Mouse (Mus musculus): ENCODE results near the gene Tmem108.
A peak's percentile ranks its signal among the peaks of the same experiment; 100 is the strongest.

Gene Tmem108

GRCm38 (mm10) chr9:103498699-103499098 lies 262.9 kb downstream of the Tmem108 start:
- no peak for DNase-seq (ENCODE audit: low spot score)

GRCm38 (mm10) chr9:103495391-103495790 lies 266.2 kb downstream of the Tmem108 start:
- DNase-seq (ENCODE audit: low spot score), result no peak

DNA sequence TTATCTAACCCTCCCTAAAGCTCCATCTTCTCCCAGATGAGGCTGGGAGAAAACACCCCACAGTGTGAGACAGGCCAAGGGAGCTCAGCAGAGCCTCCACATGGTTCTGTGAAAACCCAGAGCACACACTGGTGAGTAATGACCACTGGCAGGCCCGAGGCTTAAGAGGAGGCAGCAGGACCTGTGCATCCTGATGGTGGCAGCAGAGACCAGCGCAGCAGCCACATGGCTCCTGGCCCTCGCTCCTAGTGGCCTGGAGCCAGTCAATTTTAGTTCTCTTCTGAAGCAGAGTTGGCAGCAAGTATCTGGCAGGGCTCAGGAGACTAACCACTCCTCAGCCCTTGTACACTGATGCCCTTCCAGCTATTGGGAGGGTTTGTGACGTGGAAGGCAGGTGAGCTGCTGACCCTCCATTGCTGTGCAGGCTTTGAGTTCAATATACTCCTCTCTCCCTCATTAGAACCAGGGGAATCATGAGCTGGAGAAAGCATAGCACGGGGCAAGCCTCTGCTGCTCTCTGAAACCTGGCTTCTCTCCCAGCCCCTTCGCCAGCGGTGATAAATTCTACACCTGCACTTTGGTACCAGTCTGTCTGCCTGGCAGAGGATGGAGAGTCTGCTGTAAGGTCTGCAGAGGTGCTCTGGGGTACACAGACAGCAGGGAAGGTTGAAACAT lies 267.2 kb downstream of the Tmem108 start:
- peak; percentile 76 for DNase-seq (ENCODE audit: low spot score)

- DNase-seq (ENCODE audit: low spot score), result no peak
These were observed 269.7 kb downstream of the Tmem108 start for GRCm38 (mm10) chr9:103491985-103492384.

GRCm38 (mm10) chr9:103490439-103490838 lies 271.2 kb downstream of the Tmem108 start:
- DNase-seq (ENCODE audit: low spot score), result peak; percentile 79

- DNase-seq (ENCODE audit: low spot score), result no peak
These were observed 271.8 kb downstream of the Tmem108 start for GRCm38 (mm10) chr9:103489883-103490282.

DNA sequence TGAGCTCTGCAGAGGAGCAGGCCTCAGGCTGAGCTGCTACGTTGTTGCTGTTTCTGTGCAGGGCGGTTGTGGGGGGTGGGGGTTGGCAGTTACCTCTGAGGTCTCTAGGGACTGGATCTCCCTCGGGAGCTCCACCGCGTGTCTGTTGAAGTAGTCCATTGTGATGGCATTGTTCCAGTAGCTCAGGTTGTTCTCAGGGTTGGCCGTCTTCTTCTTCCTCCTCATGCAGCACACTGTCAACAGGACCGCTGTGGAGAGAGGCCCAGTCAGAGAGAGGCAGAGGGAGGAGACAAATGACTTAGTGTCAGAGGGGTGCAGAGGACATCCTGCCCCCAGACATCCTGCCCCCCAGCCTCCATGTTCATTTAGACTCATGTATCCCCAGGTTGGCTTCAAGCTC lies 272.5 kb downstream of the Tmem108 start:
- DNase-seq (ENCODE audit: low spot score), result no peak

- no peak for DNase-seq (ENCODE audit: low spot score)
These were observed 275.4 kb downstream of the Tmem108 start for GRCm38 (mm10) chr9:103486262-103486661.

GRCm38 (mm10) chr9:103485606-103486005 lies 276.0 kb downstream of the Tmem108 start:
- DNase-seq (ENCODE audit: low spot score), result no peak

DNA sequence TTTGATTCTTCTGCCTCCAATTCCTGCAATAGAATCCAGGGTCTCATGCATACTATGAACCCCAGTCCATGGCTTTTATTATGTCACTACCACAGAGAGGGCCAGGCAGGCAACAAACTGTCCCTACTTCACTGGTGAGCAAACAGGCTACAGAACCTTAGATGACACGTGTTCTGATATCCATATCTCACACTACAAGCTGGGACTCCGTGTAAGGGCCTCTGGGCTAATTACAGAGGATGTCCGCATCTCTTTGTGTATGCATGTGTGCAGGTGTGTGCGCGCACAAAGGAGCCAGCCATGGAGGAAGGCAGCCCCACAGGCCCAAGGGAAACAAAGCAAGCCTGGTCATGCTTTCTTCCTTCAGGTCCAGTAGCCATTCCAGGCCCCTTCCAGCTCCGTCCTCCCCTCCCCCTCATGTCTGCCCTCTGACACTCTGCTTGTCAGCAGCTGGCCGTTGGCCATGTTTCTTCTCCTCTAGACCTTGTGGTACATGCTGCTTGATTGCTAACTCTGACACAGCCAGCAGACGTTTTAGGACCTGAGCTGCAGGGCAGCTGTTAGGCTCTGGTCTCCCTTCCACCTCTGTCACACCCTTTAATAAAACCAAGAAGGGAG lies 280.9 kb downstream of the Tmem108 start:
- DNase-seq (ENCODE audit: low spot score), result peak; percentile 41

DNA sequence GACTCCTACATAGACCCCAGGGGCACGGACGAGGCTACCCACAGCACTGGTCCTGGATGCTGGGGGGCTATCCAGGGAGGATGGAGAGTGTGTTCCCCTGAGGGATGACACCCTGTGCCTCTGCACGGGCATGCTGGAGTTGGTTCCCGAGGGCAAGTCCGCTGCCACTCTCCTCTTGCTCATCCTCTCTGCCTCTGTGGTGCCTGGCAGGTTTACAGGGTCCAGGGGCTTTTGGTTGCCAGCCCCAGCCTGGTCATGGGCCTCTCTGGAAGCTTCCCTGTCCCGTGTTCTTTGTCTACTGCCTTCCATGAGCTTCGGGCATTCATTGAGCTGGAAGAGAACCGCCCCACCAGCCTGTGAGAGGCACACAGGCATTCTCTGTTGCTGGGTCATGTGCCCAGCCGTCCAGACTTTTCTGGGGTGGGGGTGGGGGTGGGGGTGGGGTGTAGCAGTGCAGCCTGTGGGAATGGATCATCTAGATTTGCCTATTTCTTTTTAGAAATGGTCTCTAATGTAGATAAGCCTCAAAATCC lies 281.5 kb downstream of the Tmem108 start, which contains the start of gene Bfsp2:
Gene Bfsp2, minus strand, starts transcription at position 377 of the 533 bp plus-strand sequence.
- DNase-seq (ENCODE audit: low spot score), result no peak

DNA sequence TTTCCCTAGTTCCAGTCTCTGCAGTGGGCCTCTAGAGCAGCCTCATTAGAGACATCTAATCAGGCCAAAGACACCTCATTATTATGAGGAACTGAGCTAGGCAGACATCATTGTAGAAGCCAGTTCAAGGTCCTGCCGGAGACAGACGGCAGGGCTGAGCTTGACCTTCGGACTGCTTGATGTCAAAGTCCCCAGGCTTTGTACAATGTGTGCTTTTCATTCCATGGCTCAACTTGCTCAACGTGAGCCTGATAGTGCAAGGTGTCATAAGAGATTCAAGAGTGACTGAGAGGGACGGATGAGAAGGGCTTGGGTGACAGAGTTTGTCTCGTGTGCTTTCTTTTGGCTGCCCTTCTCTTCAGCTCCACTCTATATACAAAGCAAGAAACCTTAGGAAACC lies 286.2 kb downstream of the Tmem108 start:
- no peak for DNase-seq (ENCODE audit: low spot score)

DNA sequence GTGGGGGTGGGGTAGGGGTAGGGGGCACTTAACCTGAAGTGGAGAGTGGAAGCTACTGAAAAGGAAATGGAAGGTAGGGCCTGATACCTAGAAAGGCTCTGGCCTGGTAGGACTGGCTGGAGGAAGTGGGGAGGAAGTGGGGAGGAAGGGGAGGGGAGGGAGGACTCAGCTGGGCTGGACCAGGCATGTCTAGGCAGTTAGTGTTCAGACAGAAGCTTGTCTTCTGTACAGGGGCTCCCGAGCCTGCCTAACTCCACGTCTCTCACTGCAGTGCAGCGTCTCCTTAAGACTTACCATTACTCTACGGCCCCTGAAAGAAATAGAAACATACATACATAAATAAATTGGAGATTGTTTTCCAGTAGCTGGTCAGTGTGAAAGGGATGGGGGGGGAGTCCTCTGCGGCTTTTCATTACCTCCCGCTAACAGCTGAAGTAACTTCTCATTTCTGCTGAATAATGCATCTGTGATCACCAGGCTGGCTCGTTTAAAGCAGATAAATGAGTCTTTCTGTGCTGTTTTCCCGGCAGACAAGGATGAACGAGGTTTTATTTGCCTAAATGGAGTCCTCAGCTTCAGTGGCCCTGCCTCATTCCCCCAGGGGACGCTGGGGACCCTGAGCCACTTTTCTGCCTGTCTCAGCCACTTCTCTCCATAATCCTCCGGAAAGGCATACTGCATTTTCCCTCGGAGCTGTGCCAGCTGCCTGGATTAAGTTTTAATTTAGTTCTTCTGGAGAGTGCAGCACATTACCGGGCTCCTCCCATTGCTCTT lies 287.5 kb downstream of the Tmem108 start:
- no peak for DNase-seq (ENCODE audit: low spot score)

- no peak for DNase-seq (ENCODE audit: low spot score)
These were observed 289.9 kb downstream of the Tmem108 start for GRCm38 (mm10) chr9:103471784-103472183.

GRCm38 (mm10) chr9:103469516-103469915 lies 292.1 kb downstream of the Tmem108 start:
- DNase-seq (ENCODE audit: low spot score), result no peak

DNA sequence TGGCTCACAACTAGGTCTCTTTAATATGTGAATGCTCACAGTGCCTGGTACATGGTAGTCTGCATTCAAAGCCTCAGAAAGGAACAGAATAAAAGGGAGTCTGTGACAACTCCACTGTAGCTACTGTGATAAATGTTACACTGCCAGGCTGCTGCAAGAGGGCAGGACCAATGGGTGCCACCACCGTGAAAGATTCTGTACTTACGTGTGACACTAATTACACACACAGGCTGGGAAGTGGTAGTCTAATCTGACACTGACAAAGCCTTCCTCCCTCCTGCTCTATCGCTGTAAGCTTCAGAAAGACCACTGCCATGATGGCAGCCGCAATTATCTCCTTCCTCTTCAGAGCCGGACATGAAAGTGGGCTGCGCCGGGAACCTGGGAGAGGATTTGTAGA lies 292.7 kb downstream of the Tmem108 start:
- DNase-seq (ENCODE audit: low spot score), result no peak

- peak; percentile 31 for DNase-seq (ENCODE audit: low spot score)
These were observed 295.9 kb downstream of the Tmem108 start for GRCm38 (mm10) chr9:103465711-103466220.

DNA sequence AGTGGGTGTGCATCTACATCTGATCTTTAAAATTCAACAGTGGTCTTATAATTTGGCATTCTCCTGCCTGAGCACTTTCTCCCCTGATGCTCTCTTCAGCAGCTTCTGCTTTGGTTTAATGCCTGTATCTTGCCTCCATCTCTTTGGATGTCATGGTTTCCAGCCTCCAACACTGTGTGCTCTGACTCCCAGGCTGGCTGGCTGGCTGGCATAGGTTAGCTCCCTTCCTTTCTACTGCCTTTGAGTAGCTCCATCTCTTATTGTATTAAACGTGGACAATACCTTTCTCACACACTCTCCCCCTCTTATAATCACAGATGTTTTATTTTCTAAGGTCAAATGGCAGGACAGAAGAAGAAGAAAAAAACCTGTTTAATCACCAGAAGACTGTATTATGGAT lies 296.3 kb downstream of the Tmem108 start:
- no peak for DNase-seq (ENCODE audit: low spot score)

GRCm38 (mm10) chr9:103463833-103464232 lies 297.8 kb downstream of the Tmem108 start:
- no peak for DNase-seq (ENCODE audit: low spot score)

- no peak for DNase-seq (ENCODE audit: low spot score)
These were observed 301.8 kb downstream of the Tmem108 start for GRCm38 (mm10) chr9:103459839-103460238.

DNA sequence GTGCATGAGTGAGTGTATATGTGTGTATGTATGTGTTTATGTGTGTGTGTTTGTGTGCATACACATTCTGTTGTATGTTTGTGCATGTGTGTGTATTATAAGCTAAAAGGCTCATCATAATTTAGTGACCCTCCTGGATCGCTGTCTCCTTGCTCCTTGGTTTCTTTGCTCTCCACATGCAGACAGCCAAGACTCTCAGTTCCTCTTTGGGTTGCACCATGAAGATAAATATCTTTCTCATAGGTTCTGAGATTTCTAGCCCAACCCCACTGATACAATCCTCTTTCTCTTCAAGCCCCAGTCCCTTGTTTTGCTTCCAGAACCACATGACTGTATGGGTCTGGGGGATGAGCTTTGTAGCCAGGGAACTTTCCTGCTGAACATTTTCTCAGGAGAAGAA lies 302.3 kb downstream of the Tmem108 start:
- no peak for DNase-seq (ENCODE audit: low spot score)

GRCm38 (mm10) chr9:103449651-103450050 lies 312.0 kb downstream of the Tmem108 start:
- no peak for DNase-seq (ENCODE audit: low spot score)

DNA sequence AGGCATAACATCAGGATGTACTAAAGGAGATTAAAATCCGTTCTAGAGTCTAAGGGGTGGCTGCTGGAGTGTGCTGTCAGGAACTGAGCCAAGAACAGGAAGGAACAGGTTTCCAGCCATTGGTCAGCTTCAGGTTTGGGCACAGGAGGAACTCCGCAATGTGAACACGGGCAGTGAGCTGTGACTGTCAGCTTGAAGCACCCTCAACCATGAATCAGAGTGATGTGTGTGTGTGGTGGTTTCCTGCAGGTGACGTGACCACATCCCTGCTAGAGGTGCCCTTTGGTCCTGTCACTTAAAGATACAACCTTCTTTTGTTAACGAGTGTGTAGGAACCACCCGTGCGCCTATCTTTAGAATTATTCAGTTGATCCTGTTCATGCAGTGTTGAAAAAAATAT lies 312.5 kb downstream of the Tmem108 start:
- no peak for DNase-seq (ENCODE audit: low spot score)

All from ovary, postnatal 36 days (tissue).